Mouse (Mus musculus): ENCODE measurements around the gene Gm11214.
A peak's percentile ranks its signal among the peaks of the same experiment; 100 is the strongest.

Gm11214 gene

DNA sequence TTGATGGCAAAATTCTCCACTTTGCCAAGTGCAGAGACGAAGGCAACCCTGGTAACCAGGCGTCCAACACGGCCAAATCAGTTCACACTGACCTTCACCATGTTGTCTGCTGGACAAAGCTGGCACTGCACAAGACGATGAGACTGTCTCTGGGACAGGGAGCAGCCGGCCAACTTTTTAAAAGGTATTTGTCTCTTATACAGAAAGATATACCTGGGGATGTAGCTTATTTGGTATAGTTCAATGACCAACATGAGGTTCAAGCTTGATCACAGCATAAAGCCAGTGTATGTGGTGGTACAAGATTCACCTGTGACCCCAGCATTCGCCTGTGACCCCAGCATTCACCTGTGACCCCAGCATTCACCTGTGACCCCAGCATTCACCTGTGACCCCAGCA, at the start of gene Gm11214:
TSS of gene Gm11214 (minus strand) at position 101 of the 400 bp plus-strand sequence.
- no peak for DNase-seq

DNA sequence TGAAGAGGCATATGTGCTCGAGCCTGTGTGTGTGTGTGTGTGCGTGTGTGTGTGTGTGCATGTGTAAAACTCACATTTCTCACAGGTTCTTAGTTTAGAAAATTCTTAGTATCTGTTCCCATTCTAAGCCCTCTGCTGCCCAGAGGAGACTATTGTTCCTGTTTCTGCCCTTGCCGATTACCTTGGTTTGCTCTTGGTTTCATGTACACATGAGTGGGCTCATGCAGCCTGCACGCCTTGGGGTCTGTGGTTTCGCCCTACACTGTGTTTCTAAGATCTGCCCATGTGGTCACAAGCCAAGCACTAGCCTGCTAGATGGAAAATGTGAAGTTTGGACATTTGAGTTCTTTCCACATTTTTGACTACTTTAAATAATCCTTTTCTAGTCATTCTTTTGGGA, 48.7 kb upstream of the Gm11214 start:
- DNase-seq: no peak

DNA sequence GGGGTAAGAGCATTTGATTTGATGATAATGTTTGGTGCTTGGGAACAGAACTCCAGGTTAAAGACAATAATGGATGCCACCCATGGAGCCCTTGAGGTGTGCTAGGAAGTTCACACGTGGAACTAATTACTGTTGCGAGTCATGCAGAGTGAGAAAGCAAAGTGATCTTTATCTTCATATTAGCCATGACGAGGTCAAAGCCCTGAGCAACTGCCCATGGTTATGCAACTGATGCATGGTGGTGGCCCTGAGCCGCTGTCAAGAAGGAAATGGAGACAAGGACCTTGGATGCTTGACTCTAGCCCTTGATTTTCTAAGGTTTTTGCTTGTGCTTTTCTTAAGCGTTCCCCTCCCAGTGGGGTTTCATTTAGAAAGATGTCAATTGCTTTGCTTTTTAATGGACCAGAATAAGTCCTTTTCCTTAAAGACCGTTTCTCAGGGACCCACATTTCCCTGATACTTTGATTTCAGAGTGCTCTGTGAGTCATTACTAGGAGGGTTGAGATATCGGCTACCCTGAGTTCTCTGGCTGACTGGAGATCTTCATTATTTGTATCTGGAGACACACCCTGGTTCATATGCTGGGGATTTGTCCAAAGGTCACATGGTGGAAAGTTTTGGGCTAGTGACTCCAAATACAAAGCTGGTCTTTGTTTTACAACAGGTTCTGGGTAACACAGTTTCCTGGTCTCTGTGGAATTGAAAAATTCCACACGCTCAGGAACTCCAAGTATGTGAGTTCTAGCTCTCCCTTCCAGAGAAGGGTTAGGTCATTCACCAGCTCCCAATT, 47.4 kb upstream of the Gm11214 start:
- no peak for DNase-seq

DNA sequence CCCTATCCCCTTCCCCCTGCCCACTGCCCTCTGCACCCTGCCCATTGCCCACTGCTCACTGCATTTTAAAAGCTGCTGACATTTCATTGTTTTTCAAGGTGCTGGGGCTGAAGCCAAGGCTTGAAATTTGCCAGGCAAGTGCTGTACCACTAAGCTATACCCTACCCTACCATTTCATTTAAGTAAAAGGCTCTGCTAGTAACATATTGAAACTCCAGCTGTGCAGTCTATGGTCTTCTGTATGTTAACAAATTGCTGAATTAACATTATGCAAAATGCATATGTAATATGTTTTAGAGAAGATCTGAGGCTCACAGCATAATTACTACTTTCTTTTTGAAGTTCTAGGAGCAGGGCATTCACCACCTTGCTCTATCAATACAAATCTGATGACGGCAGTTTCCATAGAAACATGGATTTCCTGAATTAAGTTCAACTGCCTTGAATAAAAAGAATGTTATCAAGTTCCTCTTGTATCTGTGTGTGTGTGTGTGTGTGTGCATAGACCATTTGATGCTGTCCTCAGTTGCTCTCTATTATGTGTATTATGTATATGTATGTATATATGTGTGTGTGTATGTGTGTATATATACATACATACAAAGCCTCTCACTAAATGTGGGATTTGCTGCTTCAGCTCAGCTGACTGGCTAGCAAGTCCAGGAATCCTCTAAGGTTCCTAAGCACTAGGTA, 43.2 kb upstream of the Gm11214 start:
- no peak for DNase-seq

DNA sequence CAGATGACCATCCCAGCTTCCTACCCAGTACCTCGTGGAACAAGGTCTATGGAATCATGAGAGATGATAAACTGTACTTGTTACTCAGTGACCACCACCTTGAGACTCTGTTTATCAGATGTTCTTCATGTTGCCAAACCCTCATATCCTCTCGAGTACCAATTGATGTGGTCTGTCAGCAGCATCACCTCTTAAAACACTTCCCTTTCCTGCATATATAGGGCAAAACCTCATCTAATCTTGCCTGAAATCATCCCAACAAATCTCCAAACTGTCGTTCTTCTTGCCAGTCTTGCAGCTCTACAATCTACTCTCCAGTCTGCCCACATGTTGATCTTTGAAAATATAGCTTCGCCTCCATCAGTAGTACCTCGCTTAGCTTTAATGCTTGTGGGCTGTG, 41.1 kb upstream of the Gm11214 start:
- no peak for DNase-seq

DNA sequence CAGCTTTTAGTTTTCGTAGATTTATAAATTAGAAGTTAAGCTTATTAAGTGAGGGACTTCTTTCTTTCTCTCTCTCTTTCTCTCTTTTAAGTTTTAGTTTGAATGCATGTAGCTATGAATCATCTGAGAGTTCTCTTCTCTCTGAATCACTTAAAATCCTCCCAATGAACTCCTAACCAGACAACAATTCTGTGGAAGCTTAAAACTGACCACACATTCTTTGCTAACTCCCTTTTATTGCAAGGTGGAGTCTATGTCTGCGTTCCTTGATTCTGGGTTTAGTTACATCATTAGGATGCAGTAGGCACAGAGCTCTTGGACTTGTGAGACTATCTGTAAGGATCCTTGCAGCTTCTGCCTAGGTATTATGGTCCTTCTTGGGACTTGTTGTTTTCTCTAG, 40.5 kb upstream of the Gm11214 start:
- no peak for DNase-seq

DNA sequence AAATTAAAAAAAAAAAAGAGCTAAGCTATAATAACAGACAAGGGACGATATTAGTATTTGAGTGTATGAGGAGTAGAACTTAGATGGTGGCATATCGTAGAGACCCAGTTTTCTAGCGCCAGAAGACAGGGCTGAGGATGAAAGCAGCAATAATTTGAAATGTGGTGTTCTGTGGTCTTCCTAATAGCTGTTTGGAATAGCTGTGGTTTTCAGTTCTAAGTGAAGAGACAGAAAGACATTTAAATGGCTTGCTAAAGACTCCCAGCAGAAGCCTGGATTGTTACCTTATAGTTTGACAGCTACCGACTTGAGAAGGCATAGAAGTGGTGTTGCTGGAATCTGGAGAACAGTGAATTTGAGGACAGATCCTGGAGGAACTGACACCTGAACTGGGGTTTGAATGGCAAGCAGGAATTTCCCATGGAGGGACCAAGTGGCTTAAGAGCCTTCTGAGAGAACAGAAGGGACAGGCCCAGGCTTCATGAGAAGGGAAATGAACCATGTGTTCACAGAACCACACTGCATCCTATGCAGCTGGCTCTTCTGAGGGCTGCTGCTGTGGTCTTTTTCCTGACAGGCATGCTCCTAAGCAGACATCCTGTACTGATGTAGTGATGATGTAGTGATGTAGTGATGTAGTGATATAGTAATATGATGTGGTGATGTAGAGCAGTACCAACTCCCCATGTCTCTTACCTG, 39.0 kb upstream of the Gm11214 start:
- DNase-seq: no peak

DNA sequence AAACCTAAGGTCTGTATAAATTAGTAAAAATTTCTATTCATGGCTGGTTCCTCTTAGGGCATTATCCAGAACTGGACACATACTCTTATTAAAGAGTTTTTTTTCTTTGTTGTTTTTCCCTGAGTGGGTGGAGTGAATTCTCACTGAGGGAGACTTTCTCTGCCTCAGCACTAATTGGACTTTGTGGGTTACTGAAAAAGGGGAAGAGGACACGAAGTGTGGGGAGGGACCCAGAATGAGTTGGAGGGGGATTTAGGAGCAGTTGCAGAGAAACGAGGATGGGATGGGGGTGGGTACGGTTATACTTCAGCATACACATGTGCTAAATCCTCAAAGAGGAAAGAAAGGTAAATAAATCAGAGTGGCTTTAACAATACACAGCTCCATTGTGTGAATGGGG, 36.6 kb upstream of the Gm11214 start:
- no peak for DNase-seq

DNA sequence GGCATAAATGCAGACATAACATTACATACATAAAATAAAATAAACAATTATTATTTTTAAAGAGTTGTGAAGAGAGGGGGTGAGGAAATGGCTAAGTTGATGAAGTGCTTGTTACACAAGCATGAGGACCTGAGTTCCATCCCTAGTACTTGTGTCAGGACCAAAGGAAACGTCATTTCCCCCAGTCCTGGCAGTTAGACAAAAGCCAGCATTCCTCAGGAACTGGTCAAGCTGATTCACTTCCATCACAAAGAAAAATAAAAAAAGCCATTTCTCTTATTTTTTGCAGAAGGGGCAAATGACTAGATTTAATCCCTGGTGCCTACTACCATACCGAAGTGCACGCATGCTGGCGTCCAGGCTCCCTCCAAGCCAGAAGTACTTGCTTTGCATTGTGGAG, 33.7 kb upstream of the Gm11214 start:
- DNase-seq: no peak

DNA sequence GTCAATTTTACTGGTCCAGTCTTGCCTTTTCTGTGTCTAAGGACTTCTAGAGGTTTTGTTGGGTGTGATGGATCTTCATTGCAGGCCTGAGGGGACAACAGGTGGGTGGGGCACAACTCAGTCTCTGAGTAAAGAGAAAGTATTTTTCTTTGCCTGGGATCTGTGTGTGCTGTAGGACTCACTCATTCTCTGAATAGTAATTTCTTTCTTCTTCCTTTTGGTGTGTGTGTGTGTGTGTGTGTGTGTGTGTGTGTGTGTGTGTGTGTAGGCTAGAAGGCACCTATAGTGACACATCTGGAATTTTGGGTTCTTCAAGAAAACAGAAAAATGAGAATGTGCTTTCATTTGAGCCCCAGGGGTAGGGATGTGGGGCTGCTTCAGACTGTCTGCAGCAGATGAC, 29.2 kb upstream of the Gm11214 start:
- no peak for DNase-seq

DNA sequence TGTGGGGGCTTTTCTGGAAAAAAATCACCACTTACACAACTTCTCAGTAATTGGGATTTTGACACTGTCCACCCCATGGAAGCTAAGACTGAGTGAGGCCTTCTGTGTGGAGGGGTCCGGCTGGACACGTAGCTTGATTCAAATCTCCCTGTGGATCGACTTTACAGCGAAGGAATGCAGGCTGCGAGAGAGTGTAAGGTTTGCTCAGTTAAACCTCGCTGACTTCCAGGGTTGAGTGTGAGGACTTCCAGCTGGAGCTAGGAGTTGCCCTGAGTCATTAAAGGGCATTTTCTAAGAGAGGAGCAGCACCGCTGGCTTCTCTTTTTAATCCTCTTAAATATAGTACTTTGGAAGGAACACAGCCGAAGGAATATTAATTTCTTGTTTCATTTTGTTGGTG, 24.2 kb upstream of the Gm11214 start:
- DNase-seq: no peak

DNA sequence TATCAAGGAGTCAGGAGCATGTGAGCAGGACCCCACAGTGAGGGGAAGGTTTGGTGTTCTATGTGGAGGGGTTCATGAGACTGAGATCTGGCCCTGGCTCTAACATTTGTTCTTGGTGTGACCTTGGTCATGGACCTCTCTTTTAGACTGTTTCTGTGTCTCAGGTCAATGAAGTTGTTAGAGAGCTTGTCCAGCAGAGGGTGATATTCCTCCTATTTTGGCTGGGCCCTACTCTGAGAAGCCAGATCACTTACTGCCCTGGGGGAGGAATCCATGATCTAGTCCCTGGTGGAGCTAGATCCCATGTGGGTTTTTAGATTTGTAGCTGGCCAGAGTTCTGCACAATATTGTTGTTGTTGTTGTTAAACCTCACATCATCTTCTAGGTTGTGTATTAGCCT, 23.0 kb upstream of the Gm11214 start:
- DNase-seq: peak; percentile 47

DNA sequence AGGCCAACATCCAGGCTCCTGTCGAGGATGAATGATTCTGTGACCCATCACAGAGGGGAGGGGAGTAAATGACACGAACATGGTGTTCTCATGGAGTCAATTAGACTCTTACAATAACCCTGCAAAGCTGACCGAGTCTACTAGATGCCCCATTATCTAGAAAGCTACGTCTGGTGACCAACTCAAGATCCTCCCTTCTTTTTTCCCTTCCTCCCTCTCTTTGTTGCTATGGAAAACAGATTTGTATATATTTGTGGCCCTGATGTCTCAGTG, 22.0 kb upstream of the Gm11214 start:
- DNase-seq: no peak

DNA sequence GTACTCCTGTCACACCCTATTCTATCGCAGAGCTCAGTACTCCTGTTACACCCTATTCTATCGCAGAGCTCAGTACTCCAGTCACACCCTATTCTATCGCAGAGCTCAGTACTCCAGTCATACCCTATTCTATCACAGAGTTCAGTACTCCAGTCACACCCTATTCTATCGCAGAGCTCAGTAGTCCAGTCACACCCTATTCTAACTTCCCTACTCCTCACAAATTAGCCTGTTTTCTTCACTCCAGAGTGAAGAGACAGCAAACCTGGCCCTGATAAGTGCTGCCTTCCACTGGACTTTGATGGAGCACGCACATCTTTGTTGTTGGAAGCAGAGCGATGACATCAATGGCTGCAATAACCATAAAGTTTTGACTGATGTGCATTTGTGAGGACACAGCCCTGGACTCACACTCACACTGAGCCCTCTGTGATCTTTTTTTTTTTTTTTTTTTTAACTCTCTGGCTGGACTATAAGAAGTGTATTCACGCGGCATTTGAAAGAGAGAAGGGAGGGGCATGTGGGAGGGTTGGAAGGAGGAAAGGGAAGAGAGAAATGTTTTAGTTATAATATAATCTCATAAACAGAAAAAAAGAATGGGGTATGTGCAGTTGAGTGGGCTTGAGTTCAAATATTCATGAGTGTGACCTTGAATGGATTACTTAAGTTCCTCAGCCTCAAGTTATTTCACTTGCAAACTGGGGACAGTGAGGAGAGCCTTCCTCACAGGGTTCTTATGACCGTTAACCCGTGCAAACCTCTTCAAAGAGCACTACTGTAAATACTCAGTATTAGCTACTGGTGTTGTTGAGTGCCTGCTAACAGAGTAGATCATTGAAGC, 21.5 kb upstream of the Gm11214 start:
- no peak for DNase-seq

DNA sequence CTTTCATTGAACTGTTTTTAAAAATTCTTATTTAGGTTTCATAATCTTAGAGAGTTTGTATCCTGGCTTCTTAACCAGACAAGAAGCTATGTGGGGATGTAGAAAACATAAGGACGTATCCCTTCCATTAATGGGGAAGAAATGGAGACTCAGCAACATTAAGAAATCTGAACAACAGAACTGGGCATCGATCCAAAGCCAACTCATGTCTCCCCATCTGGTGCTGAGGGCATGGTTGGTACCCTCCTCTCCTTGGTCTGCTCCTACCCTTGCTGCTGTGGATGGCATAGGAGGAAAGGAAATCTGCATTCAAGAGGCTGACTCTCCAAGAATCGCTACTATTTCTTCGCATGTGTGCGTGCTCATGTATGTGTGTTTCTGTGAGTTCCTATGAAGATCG, 20.5 kb upstream of the Gm11214 start:
- DNase-seq: no peak

DNA sequence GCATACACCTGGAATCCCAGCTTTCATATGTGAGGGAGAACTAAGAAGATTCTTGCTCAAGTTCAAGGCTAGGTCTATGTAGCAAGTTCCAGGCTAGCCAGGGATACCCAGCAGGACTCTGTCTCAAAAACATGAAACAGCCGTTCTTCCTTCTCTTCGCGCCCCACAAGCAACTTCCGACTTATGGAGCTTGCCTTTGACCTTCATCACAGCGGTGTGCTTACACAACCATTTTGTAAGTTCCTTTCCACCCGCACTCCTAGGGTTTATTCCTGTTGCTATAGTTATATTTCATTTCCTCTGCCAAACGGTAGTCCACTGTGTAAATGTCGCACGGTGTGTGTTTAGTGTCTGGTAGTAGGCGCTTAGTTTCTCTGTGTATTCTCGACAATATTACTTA, 19.9 kb upstream of the Gm11214 start:
- no peak for DNase-seq

DNA sequence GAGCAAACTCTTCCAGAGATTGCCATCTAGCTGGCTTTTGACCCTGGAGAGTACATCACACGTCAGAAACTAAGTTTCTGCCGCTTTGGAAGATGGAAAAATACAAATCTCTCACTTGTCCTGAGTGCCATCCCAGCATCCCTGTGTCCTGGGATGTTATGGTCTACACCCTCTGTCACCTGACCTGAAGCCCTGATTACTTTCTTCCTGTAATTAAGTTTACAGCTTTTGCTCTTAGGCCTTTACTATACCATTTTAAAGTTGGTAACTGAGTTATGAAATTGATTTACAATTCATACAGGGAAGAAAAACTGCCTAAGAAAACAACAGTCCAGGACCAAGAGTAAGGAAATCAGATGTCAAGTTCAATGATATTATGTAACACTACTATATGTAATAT, 19.3 kb upstream of the Gm11214 start:
- no peak for DNase-seq

DNA sequence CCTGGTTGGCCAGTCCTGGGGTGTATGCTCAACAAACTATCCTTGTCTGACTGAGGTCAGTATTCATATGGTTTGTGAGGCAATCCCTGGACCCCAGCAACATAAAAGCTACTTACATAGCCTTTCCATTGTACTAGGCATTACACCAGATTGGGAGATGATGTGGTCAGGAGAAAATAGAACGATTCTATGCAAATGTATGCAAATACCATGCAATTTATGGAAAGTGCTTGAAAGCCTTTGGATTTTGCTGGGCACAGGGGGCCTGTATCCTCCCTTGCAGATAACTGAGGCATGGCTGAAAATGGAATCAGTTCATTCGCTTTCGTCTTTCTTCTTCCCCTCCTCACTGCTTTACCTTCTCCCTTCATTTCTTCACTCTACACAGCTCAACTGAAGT, 18.4 kb upstream of the Gm11214 start:
- DNase-seq: no peak

DNA sequence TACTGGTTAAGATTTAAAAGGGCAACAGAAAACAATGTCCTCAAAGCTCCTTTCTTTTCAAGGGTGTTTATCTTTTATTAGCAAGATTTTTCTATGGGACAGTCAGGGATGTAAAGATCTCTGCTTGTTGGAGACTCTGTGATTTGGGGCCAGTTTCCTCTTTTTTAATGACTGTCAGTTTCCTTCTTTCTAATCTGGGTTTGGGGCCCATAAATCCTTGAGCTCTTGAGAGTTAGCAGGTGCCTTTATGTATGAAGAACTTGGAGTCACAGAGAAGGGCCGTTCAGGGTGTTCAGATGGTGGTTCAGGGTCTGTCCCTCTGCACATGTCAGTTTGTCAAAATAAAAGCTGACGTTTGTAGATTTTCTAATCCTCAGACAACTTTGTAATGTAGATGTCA, 11.9 kb upstream of the Gm11214 start:
- no peak for DNase-seq

DNA sequence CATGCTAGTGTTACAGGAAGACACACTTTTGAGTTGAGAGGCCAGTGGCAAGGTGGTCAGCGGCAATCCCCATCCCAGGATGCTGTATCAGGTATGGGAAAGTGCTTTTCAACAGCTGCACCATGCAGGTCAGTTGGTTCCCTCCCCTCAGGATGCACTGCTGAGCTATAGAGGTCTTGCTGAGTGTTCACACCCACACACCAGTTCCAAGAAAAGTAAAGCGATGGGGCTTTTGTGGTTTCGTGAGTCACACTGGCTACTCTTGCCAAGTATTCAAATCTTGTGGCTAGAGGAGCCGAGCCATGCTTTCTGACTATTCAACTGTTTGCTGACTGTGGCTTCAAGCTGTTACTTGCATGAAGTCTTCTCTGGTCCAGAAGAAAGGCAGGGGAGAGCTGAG, 5.1 kb upstream of the Gm11214 start:
- no peak for DNase-seq

DNA sequence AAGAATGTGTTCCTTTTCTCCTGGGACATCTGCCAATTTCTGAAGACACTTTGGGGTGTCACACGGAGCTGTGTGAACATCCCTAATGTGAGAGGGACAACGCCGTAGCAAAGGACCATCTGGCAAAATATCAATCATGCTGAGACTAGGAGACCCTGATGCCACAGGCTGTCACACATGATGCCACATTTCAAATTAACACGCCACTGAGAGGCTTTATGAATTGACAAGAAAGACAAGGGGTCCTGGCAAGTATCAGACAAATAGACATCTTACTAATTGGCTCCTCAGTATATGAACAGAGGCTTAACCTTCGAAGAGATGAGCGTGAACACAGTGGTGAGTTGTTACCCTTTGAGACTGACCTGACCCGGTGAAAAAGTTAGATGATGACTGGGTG, 2.6 kb upstream of the Gm11214 start:
- DNase-seq: no peak

DNA sequence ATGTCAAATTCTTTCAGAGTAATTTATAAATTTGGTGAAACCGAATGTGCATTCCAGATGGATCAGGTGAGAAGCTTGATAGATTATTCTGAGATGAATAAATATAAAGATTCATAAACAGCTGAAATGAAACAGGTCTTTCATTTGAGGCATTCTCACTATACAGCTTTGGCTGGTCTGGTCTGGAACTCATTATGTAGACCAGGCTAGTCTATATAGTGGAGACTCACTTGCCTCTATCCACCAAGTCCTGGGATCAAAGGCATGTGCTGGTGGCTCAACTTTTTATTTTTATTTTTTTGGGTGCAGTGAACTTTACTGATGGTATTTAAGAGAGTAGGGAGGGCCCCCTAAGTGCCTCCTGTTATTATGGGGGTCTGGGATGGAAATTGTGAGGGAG, 1.3 kb downstream of the Gm11214 start:
- DNase-seq: no peak

DNA sequence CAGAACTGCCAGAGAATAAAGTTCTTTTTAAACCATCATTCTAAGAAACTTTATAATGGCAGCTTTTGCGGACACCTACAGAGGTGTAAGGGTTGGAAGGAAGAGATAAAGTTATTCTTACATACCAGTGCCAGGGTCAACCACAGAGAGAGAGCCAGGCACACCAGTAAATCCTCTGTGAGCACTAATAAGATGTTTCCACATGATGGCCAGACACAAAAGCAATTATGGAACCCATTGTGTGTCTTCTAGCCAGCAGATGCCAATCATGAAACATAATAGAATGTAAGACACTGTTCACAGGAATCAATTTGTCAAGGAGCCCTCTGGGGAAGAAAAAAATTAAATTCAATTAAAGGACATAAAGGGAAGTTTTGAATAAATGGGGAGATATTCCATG, 1.8 kb downstream of the Gm11214 start:
- DNase-seq: no peak

DNA sequence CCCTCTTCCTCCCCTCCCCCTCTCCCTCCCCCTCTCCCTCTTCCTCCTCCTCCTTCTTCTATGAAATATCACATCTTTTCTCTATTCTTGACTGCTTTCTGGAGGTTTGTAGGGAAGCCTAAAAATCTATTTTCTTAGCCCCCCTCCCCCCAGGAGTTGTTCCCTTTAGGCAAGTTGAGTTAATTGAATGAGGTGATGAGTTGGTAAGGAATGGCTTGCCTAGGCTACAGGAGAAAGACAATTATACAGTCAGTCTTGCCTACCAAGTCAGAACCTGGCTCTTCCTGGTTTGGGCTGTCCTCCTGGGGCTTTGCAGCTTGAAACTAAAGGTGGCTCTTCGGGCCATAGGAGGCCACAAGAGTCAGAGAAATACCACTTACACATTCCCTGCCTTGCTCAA, 3.4 kb downstream of the Gm11214 start:
- DNase-seq: no peak
